Mouse (Mus musculus): ENCODE measurements around the gene Slc31a1. TPM values are rescaled to one million over a fixed set of nuclear protein-coding genes. Genes with fewer than 3 reads are reported as not detected.

Slc31a1 gene
- polyA plus RNA-seq, 1 experiment: 20.8 TPM

GRCm38 (mm10) chr4:62383207-62383606 is 22.7 kb downstream of the Slc31a1 start:
- 94% methylated on average over 6 of the region's 6 CpGs for WGBS
- no peak for TF ChIP-seq CTCF (IDR thresholded peaks at IDR 0.05; ENCODE audit: borderline replicate concordance, insufficient read depth, low read depth, low read length)
- no peak for TF ChIP-seq POLR2A (IDR thresholded peaks at IDR 0.05; ENCODE audit: borderline replicate concordance, insufficient read depth, low read length)
- Histone ChIP-seq H3K27ac (ENCODE audit: insufficient read depth, low read length) (no peak overlapping the region), H3K4me3 (replicated peaks; ENCODE audit: insufficient read depth, low read depth, low read length) (no peak overlapping the region), H3K27me3 (ENCODE audit: control insufficient read depth, insufficient read depth, low read length) (no peaks in the 10 kb centered on the region), H3K4me1 (ENCODE audit: control insufficient read depth, insufficient read depth, low read length) (no peaks in the 10 kb centered on the region)
- DNase-seq: no peak

GRCm38 (mm10) chr4:62383752-62384151 is 23.2 kb downstream of the Slc31a1 start:
- Histone ChIP-seq H3K27ac (ENCODE audit: insufficient read depth, low read length) (no peak overlapping the region), H3K4me1 (ENCODE audit: control insufficient read depth, insufficient read depth, low read length) (no peaks in the 10 kb centered on the region), H3K4me3 (replicated peaks; ENCODE audit: insufficient read depth, low read depth, low read length) (no peak overlapping the region), H3K27me3 (ENCODE audit: control insufficient read depth, insufficient read depth, low read length) (no peaks in the 10 kb centered on the region)
- 85% methylated on average over 7 of the region's 7 CpGs for WGBS
- DNase-seq: no peak
- TF ChIP-seq POLR2A (IDR thresholded peaks at IDR 0.05; ENCODE audit: borderline replicate concordance, insufficient read depth, low read length) (no peak), CTCF (IDR thresholded peaks at IDR 0.05; ENCODE audit: borderline replicate concordance, insufficient read depth, low read depth, low read length) (no peak)

- 96% methylated on average over 1 of the region's 1 CpGs for WGBS
- no peak for TF ChIP-seq CTCF (IDR thresholded peaks at IDR 0.05; ENCODE audit: borderline replicate concordance, insufficient read depth, low read depth, low read length)
- no peak for TF ChIP-seq POLR2A (IDR thresholded peaks at IDR 0.05; ENCODE audit: borderline replicate concordance, insufficient read depth, low read length)
- H3K4me1 ChIP-seq (ENCODE audit: control insufficient read depth, insufficient read depth, low read length): no peaks in the 10 kb centered on the region
These were observed 23.6 kb downstream of the Slc31a1 start for GRCm38 (mm10) chr4:62384159-62384558.

DNA sequence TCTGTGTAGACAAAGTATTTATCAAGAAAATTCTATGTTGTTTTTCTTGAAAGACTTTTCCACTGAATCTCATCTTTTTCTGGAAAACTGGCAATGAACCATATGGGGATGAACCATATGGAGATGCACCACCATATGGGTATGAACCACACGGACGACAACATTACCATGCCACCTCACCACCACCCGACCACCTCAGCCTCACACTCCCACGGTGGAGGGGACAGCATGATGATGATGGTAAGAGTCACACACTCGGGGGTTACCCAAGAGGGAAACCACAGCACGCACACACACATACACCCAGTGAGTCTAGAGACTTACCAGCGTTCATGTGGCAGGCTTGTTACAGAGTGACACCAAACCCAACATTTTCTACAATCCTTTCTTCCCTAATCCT is 24.9 kb downstream of the Slc31a1 start:
- WGBS: 74% methylated on average over 7 of the region's 7 CpGs
- DNase-seq: no peak
- no peak for TF ChIP-seq POLR2A (IDR thresholded peaks at IDR 0.05; ENCODE audit: borderline replicate concordance, insufficient read depth, low read length)
- TF ChIP-seq CTCF (IDR thresholded peaks at IDR 0.05; ENCODE audit: borderline replicate concordance, insufficient read depth, low read depth, low read length): no peak

More at GRCm38 (mm10) chr4:62384159-62384558, 23.6 kb downstream of the Slc31a1 start:
- no peaks in the 10 kb centered on the region for H3K27me3 ChIP-seq (ENCODE audit: control insufficient read depth, insufficient read depth, low read length)
- no peak overlapping the region for H3K27ac ChIP-seq (ENCODE audit: insufficient read depth, low read length)
- no peak for DNase-seq
- H3K4me3 ChIP-seq (replicated peaks; ENCODE audit: insufficient read depth, low read depth, low read length): no peak overlapping the region

GRCm38 (mm10) chr4:62389592-62390512 is 29.3 kb downstream of the Slc31a1 start:
- 90% methylated on average over 5 of the region's 5 CpGs for whole genome bisulfite sequencing
- TF ChIP-seq POLR2A (IDR thresholded peaks at IDR 0.05; ENCODE audit: borderline replicate concordance, insufficient read depth, low read length): no peak
- TF ChIP-seq CTCF (IDR thresholded peaks at IDR 0.05; ENCODE audit: borderline replicate concordance, insufficient read depth, low read depth, low read length): no peak

More for the DNA sequence above, 24.9 kb downstream of the Slc31a1 start:
- Histone ChIP-seq H3K4me1 (ENCODE audit: control insufficient read depth, insufficient read depth, low read length) (no peaks in the 10 kb centered on the region), H3K4me3 (replicated peaks; ENCODE audit: insufficient read depth, low read depth, low read length) (no peak overlapping the region), H3K27ac (ENCODE audit: insufficient read depth, low read length) (no peak overlapping the region), H3K27me3 (ENCODE audit: control insufficient read depth, insufficient read depth, low read length) (no peaks in the 10 kb centered on the region)

DNA sequence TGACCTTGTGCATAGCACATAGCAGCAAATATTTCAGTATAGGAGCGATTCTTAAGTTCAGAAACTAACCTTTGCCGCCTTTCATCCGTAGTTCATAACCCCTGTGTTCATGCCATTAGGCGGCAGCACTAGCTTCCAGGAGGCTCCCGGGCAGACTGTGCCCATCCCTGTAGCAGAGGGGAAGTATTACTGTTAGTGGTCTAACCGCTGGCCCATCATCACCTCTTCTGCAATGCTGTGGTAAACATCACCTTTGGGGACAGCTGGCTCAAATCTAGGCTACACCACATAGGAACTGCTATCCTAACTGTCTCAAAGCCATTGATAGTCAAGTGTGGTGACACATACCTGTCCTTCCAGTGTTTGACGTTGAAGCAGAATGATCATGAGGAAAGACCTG is 31.4 kb downstream of the Slc31a1 start:
- no peak for TF ChIP-seq POLR2A (IDR thresholded peaks at IDR 0.05; ENCODE audit: borderline replicate concordance, insufficient read depth, low read length)
- no peak for TF ChIP-seq CTCF (IDR thresholded peaks at IDR 0.05; ENCODE audit: borderline replicate concordance, insufficient read depth, low read depth, low read length)
- H3K27ac ChIP-seq (ENCODE audit: insufficient read depth, low read length): no peak overlapping the region
- WGBS: 87% methylated on average over 7 of the region's 7 CpGs
- no peaks in the 10 kb centered on the region for H3K27me3 ChIP-seq (ENCODE audit: control insufficient read depth, insufficient read depth, low read length)
- no peak for DNase-seq
- no peaks in the 10 kb centered on the region for H3K4me1 ChIP-seq (ENCODE audit: control insufficient read depth, insufficient read depth, low read length)
- no peak overlapping the region for H3K4me3 ChIP-seq (replicated peaks; ENCODE audit: insufficient read depth, low read depth, low read length)

More at GRCm38 (mm10) chr4:62389592-62390512, 29.3 kb downstream of the Slc31a1 start:
- H3K27ac ChIP-seq (ENCODE audit: insufficient read depth, low read length): no peak overlapping the region
- no peaks in the 10 kb centered on the region for H3K27me3 ChIP-seq (ENCODE audit: control insufficient read depth, insufficient read depth, low read length)
- no peak overlapping the region for H3K4me3 ChIP-seq (replicated peaks; ENCODE audit: insufficient read depth, low read depth, low read length)
- DNase-seq: no peak
- no peaks in the 10 kb centered on the region for H3K4me1 ChIP-seq (ENCODE audit: control insufficient read depth, insufficient read depth, low read length)

GRCm38 (mm10) chr4:62393459-62393858 is 32.9 kb downstream of the Slc31a1 start:
- no peak for DNase-seq
- no peak for TF ChIP-seq POLR2A (IDR thresholded peaks at IDR 0.05; ENCODE audit: borderline replicate concordance, insufficient read depth, low read length)
- no peak for TF ChIP-seq CTCF (IDR thresholded peaks at IDR 0.05; ENCODE audit: borderline replicate concordance, insufficient read depth, low read depth, low read length)
- Histone ChIP-seq H3K4me1 (ENCODE audit: control insufficient read depth, insufficient read depth, low read length) (no peaks in the 10 kb centered on the region), H3K27ac (ENCODE audit: insufficient read depth, low read length) (no peak overlapping the region), H3K27me3 (ENCODE audit: control insufficient read depth, insufficient read depth, low read length) (no peaks in the 10 kb centered on the region), H3K4me3 (replicated peaks; ENCODE audit: insufficient read depth, low read depth, low read length) (no peak overlapping the region)
- 41% methylated on average over 6 of the region's 6 CpGs for WGBS

DNA sequence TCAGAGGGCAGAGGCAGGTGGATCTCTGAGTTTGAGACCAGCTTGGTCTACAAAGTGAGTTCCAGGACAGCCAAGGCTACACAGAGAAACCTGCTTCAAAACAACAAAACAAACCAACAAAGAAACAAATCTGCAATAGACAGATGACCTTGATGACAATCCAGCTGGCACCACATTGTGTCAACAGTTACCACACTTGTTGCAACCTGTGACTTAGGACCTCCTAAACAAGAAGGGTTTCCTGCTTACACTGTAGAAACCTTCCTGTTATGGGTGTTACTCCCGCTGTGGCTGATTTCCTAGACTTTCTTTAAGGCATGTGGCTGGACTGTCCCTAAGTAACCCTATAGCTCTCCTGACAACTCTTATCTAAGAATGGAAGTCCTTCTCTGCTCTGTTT is 35.3 kb downstream of the Slc31a1 start:
- Histone ChIP-seq H3K27ac (ENCODE audit: insufficient read depth, low read length) (no peak overlapping the region), H3K27me3 (ENCODE audit: control insufficient read depth, insufficient read depth, low read length) (no peaks in the 10 kb centered on the region), H3K4me1 (ENCODE audit: control insufficient read depth, insufficient read depth, low read length) (no peaks in the 10 kb centered on the region), H3K4me3 (replicated peaks; ENCODE audit: insufficient read depth, low read depth, low read length) (no peak overlapping the region)
- TF ChIP-seq POLR2A (IDR thresholded peaks at IDR 0.05; ENCODE audit: borderline replicate concordance, insufficient read depth, low read length): no peak
- 97% methylated on average over 1 of the region's 1 CpGs for WGBS
- no peak for DNase-seq
